Mouse (Mus musculus): ENCODE results near the gene Mbtps1.

DNA sequence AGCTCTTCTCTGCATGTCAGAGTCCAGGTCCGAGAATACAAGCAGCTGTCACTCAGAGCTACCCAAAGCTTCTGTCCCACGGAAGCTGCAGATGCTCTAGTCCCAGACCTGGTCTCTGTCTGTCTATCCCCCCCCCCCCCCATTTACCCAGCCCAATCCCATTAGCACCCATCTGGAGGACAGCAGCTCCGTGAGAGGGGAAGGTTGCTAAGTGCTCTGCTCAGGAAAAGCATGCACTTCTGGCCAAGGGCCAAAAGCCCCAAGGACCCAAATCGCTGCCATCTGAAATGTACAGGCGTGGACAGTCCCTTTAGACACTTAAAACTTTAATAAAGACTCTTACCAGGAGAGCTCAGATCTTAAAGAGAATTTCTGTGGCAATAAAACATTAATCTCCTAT lies 41.9 kb downstream of the Mbtps1 start:
- no peak for TF ChIP-seq POLR2A (IDR thresholded peaks at IDR 0.05; ENCODE audit: control insufficient read depth in 1 of 2, insufficient read depth in 1 of 2, low read depth in 1 of 2, low read length in 2 of 2, poor library complexity in 1 of 2)
- no peak for TF ChIP-seq ETS1 (IDR thresholded peaks at IDR 0.05; ENCODE audit: low read depth, low read length)
- TF ChIP-seq E2F4 (IDR thresholded peaks at IDR 0.05; ENCODE audit: borderline replicate concordance, low read depth, low read length) = no peak
- no peak for TF ChIP-seq CTCF (IDR thresholded peaks at IDR 0.05 in 2 of 3, conservative IDR thresholded peaks at IDR 0.05 in 1 of 3; ENCODE audit: control insufficient read depth in 1 of 3, insufficient read depth in 1 of 3, low read depth in 2 of 3, low read length in 3 of 3, poor library complexity in 1 of 3, severe bottlenecking in 1 of 3)
- no peak for TF ChIP-seq NELFE (IDR thresholded peaks at IDR 0.05; ENCODE audit: low read depth, low read length)
- no peak for TF ChIP-seq USF1 (IDR thresholded peaks at IDR 0.05; ENCODE audit: low read depth, low read length)
- TF ChIP-seq ZC3H11A (IDR thresholded peaks at IDR 0.05; ENCODE audit: low read depth, low read length) = no peak
- no peak for TF ChIP-seq MAFK (IDR thresholded peaks at IDR 0.05; ENCODE audit: borderline replicate concordance, low read depth, low read length)
- no peak for TF ChIP-seq SMC3 (IDR thresholded peaks at IDR 0.05; ENCODE audit: low read depth, low read length)
- TF ChIP-seq ZKSCAN1 (IDR thresholded peaks at IDR 0.05; ENCODE audit: low read depth, low read length) = no peak
- TF ChIP-seq SIN3A (IDR thresholded peaks at IDR 0.05; ENCODE audit: low read length) = no peak
- TF ChIP-seq MEF2A (IDR thresholded peaks at IDR 0.05; ENCODE audit: extremely low read depth, insufficient replicate concordance, low read depth, low read length, poor library complexity, severe bottlenecking) = no peak

Measured in MEL (cell line).